Mouse (Mus musculus) heart, embryonic 11.5 days (tissue): ENCODE measurements at regions not wholly inside any gene's neighbourhood (a gene's known extent, or its start where the extent isn't known, plus 50 kb on each side); places are given as distances from the start of the nearest gene placed in this dataset.

Source experiments
- ATAC-seq: fragments of 200-750 bp; cut with Nextera tagmentation; replicated peaks from 2 replicates; pipeline ENCODE4 v1.8.0; 2017; ENCODE audit warnings: moderate library complexity; ENCODE audit not compliant: insufficient number of reproducible peaks, low FRiP score, low TSS enrichment
- H3K27ac ChIP-seq: fragments of 300-500 bp; sonication (generic); 2 replicates; pipeline ENCODE4 v1.5.1; 2014; ENCODE audit warnings: mild to moderate bottlenecking, low read depth, low read length
- H3K27me3 ChIP-seq: fragments of 300-500 bp; sonication (generic); 2 replicates; pipeline ENCODE4 v1.6.1; 2014; ENCODE audit warnings: mild to moderate bottlenecking, low read length, mixed read lengths; ENCODE audit not compliant: control insufficient read depth, insufficient read depth
- H3K36me3 ChIP-seq: fragments of 300-500 bp; sonication (generic); 2 replicates; pipeline ENCODE4 v1.6.1; 2014; ENCODE audit warnings: mild to moderate bottlenecking, low read length, moderate library complexity, mixed read lengths; ENCODE audit not compliant: control insufficient read depth, insufficient read depth
- H3K4me1 ChIP-seq: fragments of 300-500 bp; sonication (generic); 2 replicates; pipeline ENCODE4 v1.6.1; 2014; ENCODE audit warnings: low read length; ENCODE audit not compliant: control insufficient read depth, insufficient read depth
- H3K4me2 ChIP-seq: fragments of 300-500 bp; sonication (generic); 2 replicates; pipeline ENCODE4 v1.6.1; 2014; ENCODE audit warnings: mild to moderate bottlenecking, moderate library complexity
- H3K4me3 ChIP-seq: fragments of 300-500 bp; sonication (generic); 2 replicates; pipeline ENCODE4 v1.5.1; 2014; ENCODE audit warnings: low read depth, low read length
- H3K9ac ChIP-seq: fragments of 300-500 bp; sonication (generic); 2 replicates; pipeline ENCODE4 v1.6.1; 2014; ENCODE audit warnings: mild to moderate bottlenecking, low read depth, low read length, moderate library complexity
- H3K9me3 ChIP-seq: fragments of 300-500 bp; sonication (generic); replicated peaks from 2 replicates; pipeline ENCODE4 v1.6.1; 2016; ENCODE audit warnings: low read length; ENCODE audit not compliant: control insufficient read depth
- WGBS: fragments of 180-500 bp; shearing (Covaris S2); extraction: QIAGEN DNeasy Blood & Tissue Kit; methylation state at CpG from one replicate; pipeline ENCODE4 v1.1.7; 2014; ENCODE audit not compliant: insufficient replicate concordance; 5-methylcytosine and 5-hydroxymethylcytosine counted together

DNA sequence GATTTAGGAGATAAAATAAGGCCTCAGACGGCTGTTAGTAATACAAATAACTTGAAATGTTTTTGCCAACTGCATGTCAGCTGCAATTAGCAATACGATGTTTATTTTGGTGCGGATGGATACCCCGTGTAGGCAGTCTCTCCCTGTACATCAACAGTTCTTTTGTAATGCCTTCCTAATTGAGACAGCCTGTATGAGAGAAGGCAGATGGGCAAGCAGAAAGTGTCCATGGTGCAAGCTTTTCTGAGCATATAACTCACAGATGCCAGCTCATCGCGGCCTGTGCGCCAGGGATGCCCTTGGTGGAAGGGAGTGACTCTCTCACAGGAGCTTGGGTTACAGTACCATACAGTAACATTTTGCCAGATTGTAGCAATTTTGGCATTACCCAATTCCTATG, 220.5 kb downstream of the D3Ertd751e start:
- H3K4me3 ChIP-seq, result no peak overlapping the region
- 79% methylated on average over 7 of the region's 7 CpGs for WGBS
- H3K4me1 ChIP-seq, result no peaks in the 10 kb centered on the region
- H3K27ac ChIP-seq, result no peak overlapping the region
- H3K4me2 ChIP-seq, result no peak overlapping the region
- H3K9ac ChIP-seq, result no peak overlapping the region
- no peak for ATAC-seq
- no peaks in the 10 kb centered on the region for H3K36me3 ChIP-seq
- H3K27me3 ChIP-seq, result no peaks in the 10 kb centered on the region
- H3K9me3 ChIP-seq, result no peaks in the 10 kb centered on the region; the same call in 1 of the 2 replicates

GRCm38 (mm10) chr3:42006672-42007265, 264.4 kb downstream of the D3Ertd751e start:
- Histone ChIP-seq H3K4me2 (no peak overlapping the region), H3K9me3 (no peaks in the 10 kb centered on the region), H3K36me3 (no peaks in the 10 kb centered on the region), H3K27ac (no peak overlapping the region), H3K9ac (no peak overlapping the region), H3K4me1 (no peaks in the 10 kb centered on the region), H3K27me3 (no peaks in the 10 kb centered on the region), H3K4me3 (no peak overlapping the region)
- 82% methylated on average over 5 of the region's 5 CpGs for WGBS
- ATAC-seq, result no peak

DNA sequence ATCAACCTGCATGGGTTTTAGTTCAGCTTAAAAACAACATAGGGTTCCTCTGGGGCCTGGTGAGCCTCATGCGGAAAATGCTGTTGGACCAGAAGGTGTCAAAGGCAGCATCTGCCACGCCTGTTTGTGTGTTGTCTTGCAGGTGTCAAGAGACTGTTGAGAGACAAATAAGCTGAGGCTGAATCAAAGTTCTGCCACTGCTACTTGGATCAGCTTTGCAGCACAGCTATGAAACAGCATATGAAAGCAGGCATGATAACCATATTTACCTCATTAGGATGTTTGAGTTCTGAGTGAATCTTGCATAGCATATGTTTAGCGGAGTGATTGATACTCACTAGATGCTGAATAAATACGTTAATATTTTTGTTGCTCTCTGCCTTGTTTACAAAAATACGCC, 280.8 kb downstream of the D3Ertd751e start:
- no peak for ATAC-seq
- H3K4me1 ChIP-seq, result no peaks in the 10 kb centered on the region
- H3K27me3 ChIP-seq, result no peaks in the 10 kb centered on the region
- no peak overlapping the region for H3K4me3 ChIP-seq
- H3K27ac ChIP-seq, result no peak overlapping the region
- 80% methylated on average over 5 of the region's 5 CpGs for WGBS
- no peak overlapping the region for H3K9ac ChIP-seq
- H3K4me2 ChIP-seq, result no peak overlapping the region
- no peaks in the 10 kb centered on the region for H3K36me3 ChIP-seq
- H3K9me3 ChIP-seq, result no peaks in the 10 kb centered on the region

- H3K9me3 ChIP-seq, result no peaks in the 10 kb centered on the region
- no peak for ATAC-seq
- H3K27me3 ChIP-seq, result no peaks in the 10 kb centered on the region
- H3K4me1 ChIP-seq, result no peaks in the 10 kb centered on the region
- H3K4me2 ChIP-seq, result no peak overlapping the region
- WGBS, result 25% methylated on average over 4 of the region's 4 CpGs
- H3K4me3 ChIP-seq, result no peak overlapping the region
- no peaks in the 10 kb centered on the region for H3K36me3 ChIP-seq
- H3K9ac ChIP-seq, result no peak overlapping the region
- no peak overlapping the region for H3K27ac ChIP-seq
Measured at GRCm38 (mm10) chr3:42039632-42040031, 297.2 kb downstream of the D3Ertd751e start.

GRCm38 (mm10) chr3:42040270-42040812, 297.9 kb downstream of the D3Ertd751e start:
- 79% methylated on average over 2 of the region's 2 CpGs for WGBS
- Histone ChIP-seq H3K27ac (no peak overlapping the region), H3K4me3 (no peak overlapping the region), H3K9me3 (no peaks in the 10 kb centered on the region), H3K9ac (no peak overlapping the region), H3K4me1 (no peaks in the 10 kb centered on the region), H3K27me3 (no peaks in the 10 kb centered on the region), H3K4me2 (no peak overlapping the region), H3K36me3 (no peaks in the 10 kb centered on the region)
- ATAC-seq, result no peak

GRCm38 (mm10) chr3:42040959-42041358, 298.5 kb downstream of the D3Ertd751e start:
- H3K4me2 ChIP-seq, result no peak overlapping the region
- H3K27ac ChIP-seq, result no peak overlapping the region
- no peaks in the 10 kb centered on the region for H3K4me1 ChIP-seq
- no peak for ATAC-seq
- no peaks in the 10 kb centered on the region for H3K27me3 ChIP-seq
- H3K9me3 ChIP-seq, result no peaks in the 10 kb centered on the region
- H3K4me3 ChIP-seq, result no peak overlapping the region
- no peak overlapping the region for H3K9ac ChIP-seq
- H3K36me3 ChIP-seq, result no peaks in the 10 kb centered on the region
- 81% methylated on average over 2 of the region's 2 CpGs for WGBS

GRCm38 (mm10) chr3:42057286-42057868, 315.0 kb downstream of the D3Ertd751e start:
- ATAC-seq, result no peak
- no peaks in the 10 kb centered on the region for H3K4me1 ChIP-seq
- no peak overlapping the region for H3K4me2 ChIP-seq
- no peaks in the 10 kb centered on the region for H3K9me3 ChIP-seq
- H3K27ac ChIP-seq, result no peak overlapping the region
- H3K4me3 ChIP-seq, result no peak overlapping the region
- no peaks in the 10 kb centered on the region for H3K36me3 ChIP-seq
- no peak overlapping the region for H3K9ac ChIP-seq
- H3K27me3 ChIP-seq, result no peaks in the 10 kb centered on the region
- WGBS, result 84% methylated on average over 10 of the region's 10 CpGs

DNA sequence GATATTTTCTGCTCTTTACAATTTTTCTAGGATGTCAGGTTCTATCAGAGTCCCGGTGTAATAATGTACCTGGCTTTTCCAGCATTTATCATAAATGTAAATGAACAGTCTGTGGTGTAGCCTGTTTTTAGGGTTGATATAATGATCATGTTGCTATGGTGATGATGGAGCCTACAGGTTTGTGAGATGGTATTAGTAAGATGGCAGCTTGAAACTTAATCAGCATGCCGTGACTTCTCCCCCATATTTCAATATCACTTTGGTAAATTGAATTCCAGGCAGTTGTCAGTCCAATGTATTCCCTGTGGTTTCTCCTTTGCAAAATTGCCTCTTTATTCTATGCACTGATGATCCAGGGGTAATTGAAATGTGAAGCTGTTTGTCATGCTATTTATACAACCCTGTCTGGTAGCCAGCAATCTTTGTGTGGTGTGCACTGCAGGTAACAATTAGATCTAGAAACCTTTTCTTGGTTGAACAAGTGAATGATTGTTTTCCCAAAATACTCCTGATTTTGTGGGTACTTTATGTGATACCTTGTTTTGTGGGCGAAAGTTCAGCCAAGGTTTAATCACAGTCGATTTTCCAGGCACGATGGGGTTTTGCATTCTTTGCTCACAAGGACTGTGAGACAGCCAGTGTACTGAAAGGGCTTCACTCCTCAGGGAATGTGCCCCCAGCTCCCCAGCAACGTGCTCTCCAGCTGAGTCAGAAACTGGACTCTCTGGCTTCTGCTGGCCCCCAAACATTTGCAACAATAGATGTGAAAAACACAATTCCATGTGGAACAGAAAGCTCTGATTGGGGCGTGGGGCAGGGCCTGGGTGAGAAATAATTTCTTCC, 322.9 kb downstream of the D3Ertd751e start:
- no peaks in the 10 kb centered on the region for H3K27me3 ChIP-seq
- H3K27ac ChIP-seq, result no peak overlapping the region
- no peak for ATAC-seq
- no peaks in the 10 kb centered on the region for H3K36me3 ChIP-seq
- 54% methylated on average over 7 of the region's 7 CpGs for WGBS
- no peak overlapping the region for H3K9ac ChIP-seq
- no peaks in the 10 kb centered on the region for H3K4me1 ChIP-seq
- no peaks in the 10 kb centered on the region for H3K9me3 ChIP-seq
- no peak overlapping the region for H3K4me2 ChIP-seq
- H3K4me3 ChIP-seq, result no peak overlapping the region
